Mouse (Mus musculus): Measurements from ENCODE around the gene P4htm. TPM values are rescaled to one million over a fixed set of nuclear protein-coding genes. Genes with fewer than 3 reads are reported as not detected.
"Not testable (repeated sequence)": the region's sequence is repeated elsewhere in the genome, so short reads cannot be mapped to it uniquely, and the experiment has no call there.

Gene P4htm
- total RNA-seq (2021): 10 to 100 TPM; 60.3 to 61.6 TPM
- long read RNA-seq, experiment 1, transcript P4htm-201 (9 exons, 1,841 nt): major isoform, 115 of 140 reads
- long read RNA-seq, experiment 1, partial matches to known transcripts: 13 of 140 reads
- long read RNA-seq, experiment 1, other reads (novel, unspliced or antisense): 11 of 140 reads
- long read RNA-seq, experiment 2, transcript P4htm-201 (9 exons, 1,841 nt): major isoform, 69 of 95 reads
- long read RNA-seq, experiment 2, partial matches to known transcripts: 16 of 95 reads
- long read RNA-seq, experiment 2, other reads (novel, unspliced or antisense): 9 of 95 reads

DNA sequence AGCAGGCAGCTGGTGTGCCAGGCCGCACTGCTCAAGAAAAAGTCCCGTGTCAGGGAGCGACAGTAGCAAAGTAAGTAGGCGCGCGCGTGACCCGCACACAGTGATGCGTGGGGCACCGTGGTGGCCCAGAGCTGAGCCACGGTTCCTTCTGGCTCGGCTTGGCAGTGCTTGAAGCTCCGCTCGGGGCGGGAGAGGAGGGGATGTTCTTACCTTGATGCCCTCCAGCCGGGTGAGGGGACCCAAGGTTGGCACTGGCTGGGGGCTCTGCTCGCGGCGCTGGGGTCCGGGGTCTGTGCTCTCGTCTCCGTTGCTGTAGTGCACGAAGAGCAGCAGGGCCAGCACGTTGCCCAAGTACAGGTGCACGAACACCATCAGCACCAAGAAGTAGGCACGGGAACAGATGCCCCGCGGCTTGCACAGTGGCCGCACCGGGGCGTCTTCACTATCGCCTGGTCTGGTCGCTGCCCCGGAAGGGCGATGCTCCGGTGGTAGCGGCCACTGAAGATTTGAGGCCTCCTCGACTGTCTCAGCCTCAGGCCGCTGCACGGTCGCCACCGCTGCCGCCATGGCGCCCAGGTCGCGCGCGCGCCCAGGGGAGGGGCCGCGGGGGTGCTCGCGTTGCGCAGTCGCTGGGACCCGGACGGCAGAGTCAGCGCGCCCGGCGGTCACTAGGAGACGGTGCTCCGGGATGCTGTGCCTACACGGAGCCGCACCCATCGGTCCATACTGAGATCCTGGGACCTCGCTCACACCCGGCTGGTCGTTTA, at the start of gene P4htm:
Gene P4htm, minus strand, starts transcription at position 670 of the 767 bp plus-strand sequence.
- DNase-seq (ENCODE audit: low spot score in 2 of 2): peak; percentile 70 to 80
- intact Hi-C loops (cut with DNase I): no loop called here

DNA sequence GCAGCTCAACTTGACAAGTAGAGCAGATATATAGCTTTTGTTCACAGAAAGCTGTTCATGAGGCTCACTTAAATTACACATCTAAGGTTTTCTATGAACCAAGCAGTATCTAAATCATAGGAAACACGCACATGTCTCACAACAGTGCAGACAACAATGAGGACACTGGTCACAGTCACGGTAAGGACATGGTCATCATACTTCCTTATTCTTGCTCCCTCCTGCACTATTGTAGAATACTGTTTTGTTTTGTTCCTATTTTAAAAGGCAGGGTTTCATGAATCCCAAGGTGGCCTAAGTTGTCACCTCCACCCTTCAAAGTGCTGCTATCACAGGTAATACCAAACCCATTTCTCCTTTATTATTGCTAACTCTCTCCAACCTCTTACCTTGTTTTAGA, 42.4 kb upstream of the P4htm start:
- no peak for DNase-seq (ENCODE audit: low spot score in 2 of 2)
- intact Hi-C loops (cut with DNase I): no loop called here

DNA sequence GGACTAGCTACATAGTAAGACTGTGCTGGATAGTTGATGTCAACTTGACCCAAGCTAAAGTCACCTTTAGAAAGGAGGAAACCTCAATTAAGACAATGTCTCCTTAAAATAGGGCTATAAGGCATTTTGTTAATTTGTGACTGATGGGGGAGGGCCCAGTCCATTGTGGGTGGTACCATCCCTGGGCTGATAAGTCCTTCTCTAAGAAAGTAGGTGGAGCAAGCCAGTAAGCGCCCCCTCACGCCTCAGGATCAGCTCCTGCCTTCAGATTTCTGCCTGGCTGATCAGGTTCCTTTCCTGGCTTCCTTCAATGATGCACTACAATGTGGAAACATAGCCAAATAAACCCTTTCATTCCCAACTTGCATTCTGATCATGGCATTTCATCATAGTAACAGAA, 37.9 kb upstream of the P4htm start:
- intact Hi-C loops (cut with DNase I): no loop called here

DNA sequence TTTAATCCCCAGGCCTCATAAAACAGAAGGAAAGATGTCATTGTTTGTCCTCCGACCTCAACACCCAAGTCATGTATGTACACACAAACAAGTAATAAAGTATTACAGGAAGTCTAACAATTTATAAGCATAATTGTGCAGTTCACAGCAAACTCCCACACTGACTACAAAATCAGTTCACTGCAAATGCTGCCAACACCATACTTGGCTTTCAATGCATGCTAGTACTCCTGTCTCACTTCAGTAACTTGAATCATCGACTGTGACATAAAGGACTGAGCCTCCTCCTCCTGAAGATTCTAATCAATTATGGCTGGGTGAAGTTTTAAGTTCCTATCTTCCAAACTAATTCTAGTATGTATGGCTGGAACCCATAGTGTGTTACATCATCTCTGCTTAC, 36.4 kb upstream of the P4htm start:
- peak in 1 of 2 experiments; percentile 25 for DNase-seq (ENCODE audit: low spot score in 2 of 2)
- intact Hi-C loops (cut with DNase I): no loop called here

More for the DNA sequence above, 37.9 kb upstream of the P4htm start:
- no peak for DNase-seq (ENCODE audit: low spot score in 2 of 2)

DNA sequence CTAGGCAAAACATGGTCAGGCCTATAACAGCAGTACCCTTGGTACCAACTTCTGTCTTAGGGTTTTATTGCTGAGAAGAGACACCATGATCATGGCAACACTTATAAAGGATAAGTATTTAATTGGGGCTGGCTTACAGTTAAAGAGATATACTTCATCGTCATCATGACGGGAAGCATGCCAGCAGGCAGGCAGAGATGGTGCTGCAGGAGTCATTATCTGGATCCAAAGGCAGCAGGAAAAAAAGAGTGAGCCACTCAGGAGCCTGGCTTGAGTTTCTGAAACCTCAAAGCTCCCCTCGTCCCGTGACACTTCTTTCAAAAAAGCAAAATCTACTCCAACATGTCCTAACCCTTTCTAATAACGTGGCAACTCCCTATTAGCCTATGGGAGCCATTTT, 34.9 kb upstream of the P4htm start:
- DNase-seq (ENCODE audit: low spot score in 2 of 2): no peak
- intact Hi-C loops (cut with DNase I): no loop called here

DNA sequence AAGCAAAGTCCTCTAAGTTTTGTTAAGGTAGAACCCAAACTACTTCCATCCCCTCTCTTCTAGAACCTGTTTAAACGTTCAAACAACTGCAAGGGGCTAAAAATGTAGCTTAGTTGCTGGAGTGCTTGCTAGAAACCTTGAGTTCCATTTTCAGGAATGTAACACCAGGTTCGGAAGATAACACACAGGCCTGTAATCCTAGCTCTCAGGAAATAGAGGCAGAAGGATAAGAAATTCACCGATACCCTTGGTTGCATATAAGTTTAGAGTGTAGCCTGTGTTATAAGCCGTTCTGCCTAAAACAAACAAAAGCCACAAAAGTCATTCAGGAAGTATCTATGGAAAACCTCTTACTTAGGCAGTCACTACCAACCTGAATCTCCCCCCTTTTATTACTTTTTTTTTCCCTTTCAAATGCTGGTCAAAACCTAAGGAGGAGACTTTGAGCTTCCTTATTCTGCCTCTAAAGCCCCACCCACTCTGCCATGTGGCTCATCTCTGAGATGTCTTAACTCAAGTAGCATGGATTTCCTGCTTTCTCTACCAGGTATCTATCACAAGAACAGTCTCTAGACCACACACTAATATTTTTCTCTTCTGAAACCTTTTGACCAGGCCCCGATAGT, 34.3 kb upstream of the P4htm start:
- DNase-seq (ENCODE audit: low spot score in 2 of 2): no peak
- intact Hi-C loops (cut with DNase I): no loop called here

DNA sequence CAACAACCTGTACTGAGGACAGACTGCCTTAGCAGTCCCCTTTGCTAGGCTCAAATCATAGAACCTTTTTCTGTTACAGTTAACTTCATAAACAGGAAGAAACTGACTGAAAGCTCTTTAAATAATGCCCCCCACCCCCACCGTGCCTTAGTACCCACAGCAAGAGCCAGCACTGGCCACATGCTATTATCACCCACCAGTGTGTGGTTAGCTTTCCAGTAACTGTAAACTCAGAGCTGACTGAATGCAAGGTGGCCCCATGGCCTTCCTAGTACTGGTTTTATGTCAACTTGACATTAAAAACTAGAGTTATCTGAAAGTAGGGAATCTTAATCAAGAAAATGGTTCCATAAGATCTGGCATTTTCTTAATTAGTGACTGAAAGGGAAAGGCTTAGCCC, 33.2 kb upstream of the P4htm start:
- DNase-seq (ENCODE audit: low spot score in 2 of 2): no peak
- intact Hi-C loops (cut with DNase I): no loop called here

DNA sequence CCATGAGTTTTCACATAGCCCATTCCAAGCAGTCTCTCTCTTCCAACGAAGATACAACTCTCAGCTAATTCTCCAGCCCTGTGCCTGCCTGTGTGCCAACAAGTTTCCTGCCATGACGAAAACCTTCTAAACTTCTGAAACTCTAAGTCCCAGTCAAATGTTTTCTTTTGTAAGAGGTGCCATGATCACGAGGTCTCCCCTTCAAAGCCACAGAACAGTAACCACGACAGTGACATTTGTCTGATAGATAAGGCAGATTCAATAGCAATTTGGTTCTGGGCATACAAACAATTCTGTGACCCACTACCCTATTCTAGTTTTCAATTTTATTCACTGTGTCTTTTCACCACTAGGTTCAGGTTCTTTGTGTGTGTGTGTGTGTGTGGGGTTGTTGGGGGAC, 30.7 kb upstream of the P4htm start:
- intact Hi-C loops (cut with DNase I): no loop called here
- no peak for DNase-seq (ENCODE audit: low spot score in 2 of 2)

DNA sequence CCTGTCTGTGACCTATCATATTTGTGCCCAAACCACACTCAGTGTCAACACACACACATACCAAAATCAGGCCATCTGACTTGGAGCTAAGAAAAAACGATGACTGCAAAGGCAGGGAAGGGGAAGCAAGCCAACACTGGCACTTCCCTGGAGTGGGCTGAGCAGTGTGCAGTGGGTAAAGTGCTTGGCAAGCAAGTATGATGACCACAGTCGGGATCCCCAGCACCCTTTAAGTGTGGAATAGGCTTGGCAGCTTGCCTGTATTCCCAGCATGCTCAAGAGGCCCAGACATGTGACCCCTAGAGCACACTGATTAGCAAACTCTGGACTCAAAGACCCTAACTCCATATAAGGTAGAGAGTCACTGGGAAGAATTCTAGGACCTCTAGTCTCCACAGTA, 29.0 kb upstream of the P4htm start:
- intact Hi-C loops (cut with DNase I): no loop called here
- DNase-seq (ENCODE audit: low spot score in 2 of 2): no peak

DNA sequence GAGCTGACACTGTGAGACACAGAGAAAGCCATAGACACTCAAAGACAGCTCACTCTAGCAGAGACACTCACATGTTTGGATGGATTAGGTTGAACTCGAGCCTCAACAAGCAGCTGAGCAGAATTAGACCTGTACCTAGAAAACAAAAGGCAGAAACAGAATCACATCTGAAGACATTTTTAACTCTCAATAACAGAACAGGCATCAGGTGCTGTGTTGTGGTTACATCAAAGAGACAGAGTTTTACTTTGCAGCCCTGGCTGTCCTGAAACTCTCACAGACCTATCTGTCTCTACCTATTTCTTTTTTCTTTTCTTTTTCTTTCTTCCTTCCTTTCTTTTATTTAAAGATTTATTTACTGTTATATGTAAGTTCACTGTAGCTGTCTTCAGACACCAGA, 19.8 kb upstream of the P4htm start:
- intact Hi-C loops (cut with DNase I): no loop called here

DNA sequence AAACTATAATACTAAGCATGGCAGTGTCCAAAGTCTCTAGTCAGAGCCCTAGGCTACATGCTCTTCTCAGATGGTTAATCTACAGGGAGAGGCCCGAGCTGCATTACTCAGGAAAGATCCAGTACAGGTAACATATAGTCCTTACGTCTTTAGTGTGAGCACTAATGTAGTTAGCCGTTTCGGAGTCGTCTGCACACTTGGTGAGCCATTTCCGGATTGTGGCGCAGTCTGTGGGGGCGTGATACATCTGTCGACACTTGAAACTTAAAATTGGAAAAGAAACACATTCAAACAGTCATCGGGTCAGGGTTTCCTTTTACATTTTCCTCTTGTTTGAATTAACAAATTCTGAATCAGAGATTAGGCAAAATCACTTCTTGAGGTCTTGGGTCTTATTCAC, 14.0 kb upstream of the P4htm start:
- DNase-seq (ENCODE audit: low spot score in 2 of 2): peak in 1 of 2 experiments; percentile 25
- intact Hi-C loops (cut with DNase I): no loop called here

More for the DNA sequence above, 19.8 kb upstream of the P4htm start:
- no peak for DNase-seq (ENCODE audit: low spot score in 2 of 2)

DNA sequence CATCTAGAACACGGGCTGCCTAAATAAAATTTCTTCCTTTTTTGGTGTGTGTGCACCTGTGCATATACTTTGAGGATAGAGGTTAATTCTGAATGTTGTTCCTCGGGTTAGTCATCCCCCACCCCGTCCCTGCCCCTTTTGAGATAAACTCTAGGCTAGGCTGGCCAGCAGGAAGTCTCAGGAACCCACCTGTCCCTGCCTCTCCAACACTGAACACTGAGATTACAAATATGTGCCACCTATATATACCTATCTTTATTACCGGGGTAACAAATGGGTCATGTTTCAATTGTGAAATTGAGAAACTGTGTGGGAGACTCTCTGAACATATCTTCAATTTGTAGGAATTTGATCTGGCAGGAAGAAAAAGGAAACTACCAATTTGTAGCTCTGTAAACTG, 11.4 kb upstream of the P4htm start:
- intact Hi-C loops (cut with DNase I): no loop called here
- no peak for DNase-seq (ENCODE audit: low spot score in 2 of 2)

DNA sequence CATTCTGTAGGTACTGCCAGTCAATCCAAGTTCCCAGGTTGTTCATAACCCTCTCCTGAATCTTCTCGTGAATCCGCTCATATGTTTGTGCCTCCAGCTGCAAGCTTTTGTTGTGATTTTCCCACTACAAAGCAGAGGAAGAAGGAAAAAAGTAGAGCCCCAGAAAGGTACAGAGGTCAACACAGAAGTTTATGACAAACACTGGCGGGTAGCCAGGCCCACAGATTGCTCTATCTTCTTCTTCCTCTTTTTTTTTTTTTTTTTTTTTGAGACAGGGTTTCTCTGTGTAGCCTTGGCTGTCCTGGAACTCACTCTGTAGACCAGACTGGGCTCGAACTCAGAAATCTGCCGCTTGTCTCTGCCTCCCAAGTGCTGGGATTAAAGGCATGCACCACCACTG, 10.5 kb upstream of the P4htm start:
- intact Hi-C loops (cut with DNase I); DNase-seq (ENCODE audit: low spot score in 2 of 2): not testable (repeated sequence)

DNA sequence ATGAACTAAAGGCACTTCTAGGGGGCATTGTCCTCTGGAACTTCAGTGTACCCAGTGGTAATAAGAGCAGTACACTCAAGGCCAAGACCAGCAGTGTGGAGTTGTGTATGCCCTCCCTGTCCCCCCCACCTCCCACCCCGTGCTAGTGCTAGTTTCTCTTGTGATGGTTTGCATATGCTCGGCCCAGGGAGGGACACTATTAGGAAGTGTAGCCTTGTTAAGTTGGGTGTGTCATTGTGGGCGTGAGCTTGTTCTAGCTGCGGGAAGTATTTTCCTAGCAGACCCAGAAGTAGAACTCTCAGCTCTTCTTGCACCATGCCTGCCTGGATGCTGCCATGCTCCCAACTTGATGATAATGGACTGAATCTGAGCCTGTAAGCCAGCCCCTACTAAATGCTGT, 4.5 kb upstream of the P4htm start:
- no peak for DNase-seq (ENCODE audit: low spot score in 2 of 2)
- intact Hi-C loops (cut with DNase I): no loop called here

DNA sequence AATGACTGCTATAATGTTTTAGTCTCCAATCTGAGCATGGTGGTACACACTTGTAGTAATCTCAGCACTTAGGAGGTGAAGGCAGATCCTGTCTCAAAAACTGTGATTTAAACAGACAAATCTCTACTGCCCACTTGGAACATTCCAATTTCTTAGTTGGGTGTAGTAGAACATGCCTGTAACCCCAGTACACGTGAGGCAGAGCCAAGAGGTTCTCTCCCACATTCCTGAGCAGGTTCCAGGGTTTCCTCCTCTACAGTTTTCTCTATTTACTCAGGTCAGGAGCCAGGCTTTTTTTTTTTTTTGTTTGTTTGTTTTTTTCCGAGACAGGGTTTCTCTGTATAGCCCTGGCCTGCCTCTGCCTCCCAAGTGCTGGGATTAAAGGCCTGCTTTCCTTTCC, 2.5 kb upstream of the P4htm start:
- DNase-seq (ENCODE audit: low spot score in 2 of 2): no peak
- intact Hi-C loops (cut with DNase I): no loop called here

DNA sequence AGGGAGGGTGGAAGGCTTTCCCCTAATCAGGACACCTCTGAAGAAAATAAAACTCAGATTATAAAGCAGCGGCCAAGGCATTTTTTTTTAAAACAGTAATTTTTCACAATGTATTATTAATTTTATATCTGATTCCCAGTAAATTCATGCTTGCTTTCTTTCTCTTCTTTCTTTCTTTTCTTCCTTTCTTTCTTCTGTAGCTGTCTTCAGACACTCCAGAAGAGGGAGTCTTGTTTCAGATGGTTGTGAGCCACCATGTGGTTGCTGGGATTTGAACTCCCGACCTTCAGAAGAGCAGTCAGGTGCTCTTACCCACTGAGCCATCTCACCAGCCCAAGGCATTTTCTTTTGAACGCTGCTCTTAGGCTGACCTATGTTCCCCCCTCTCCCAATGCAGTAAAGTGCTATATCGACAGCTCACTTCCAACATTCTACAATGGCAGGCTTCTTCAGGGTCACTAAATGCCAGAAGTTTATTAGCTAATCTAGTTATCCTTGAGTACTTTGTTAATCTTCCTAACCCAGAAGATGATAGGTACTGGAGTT, 1.6 kb upstream of the P4htm start:
- no peak for DNase-seq (ENCODE audit: low spot score in 2 of 2)
- intact Hi-C loops (cut with DNase I): no loop called here

DNA sequence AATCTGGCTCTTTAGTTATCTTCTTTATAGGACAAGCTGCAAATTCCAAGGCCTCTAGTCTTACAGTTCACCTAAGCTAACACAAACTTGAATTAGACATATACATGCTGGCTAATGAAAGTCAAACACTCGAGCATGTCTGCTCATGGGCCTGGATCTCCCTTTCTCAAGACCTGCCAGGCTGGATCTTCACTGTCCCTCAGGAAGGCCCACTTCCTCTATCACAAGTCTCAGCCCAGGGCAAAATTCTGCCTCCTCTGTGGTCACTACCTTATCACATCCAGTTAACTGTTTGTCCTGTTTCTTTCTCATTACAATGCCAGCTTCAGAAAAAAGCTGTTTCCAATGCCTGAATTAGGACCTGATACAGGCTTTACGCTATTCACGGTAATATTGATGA, 3.1 kb downstream of the P4htm start:
- no peak for DNase-seq (ENCODE audit: low spot score in 2 of 2)
- intact Hi-C loops (cut with DNase I): no loop called here

DNA sequence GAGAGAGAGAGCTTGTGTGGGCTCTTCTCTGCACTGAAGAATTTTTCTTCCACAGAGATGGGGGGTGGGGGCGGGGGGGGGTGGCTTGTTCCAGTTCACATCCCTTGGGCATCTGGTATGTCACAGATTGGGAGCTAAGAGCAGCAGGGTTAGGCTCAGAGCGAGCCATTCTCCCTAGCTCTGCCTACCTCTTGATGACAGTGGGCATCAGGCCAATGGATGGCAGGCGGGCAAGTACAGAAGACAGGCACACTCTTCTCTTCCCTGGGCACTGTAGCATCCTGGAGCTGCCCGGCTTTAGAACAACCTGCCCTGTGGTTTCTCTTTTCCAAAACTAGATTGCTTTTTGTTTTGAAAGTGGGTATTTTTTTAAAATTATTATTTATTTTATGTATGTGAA, 6.0 kb downstream of the P4htm start:
- intact Hi-C loops (cut with DNase I): no loop called here

DNA sequence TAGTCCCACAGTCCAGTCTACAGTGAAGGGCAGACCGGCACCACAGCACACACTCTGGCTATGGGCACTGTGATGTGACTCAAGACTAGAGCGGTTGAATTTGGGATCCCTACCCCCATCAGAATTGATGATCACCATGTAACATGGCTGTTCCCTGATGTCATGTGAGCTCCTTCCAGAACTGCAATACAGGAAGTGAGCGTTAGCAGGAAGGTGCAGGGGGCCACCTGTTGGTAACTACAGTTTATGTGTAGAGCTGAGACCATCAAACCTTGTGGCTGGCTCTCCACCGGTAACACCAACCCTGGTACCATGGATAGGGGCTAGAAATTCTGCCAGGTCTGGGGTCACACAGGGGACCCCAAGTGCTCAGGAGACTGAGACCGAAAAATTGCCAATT, 8.2 kb downstream of the P4htm start:
- intact Hi-C loops (cut with DNase I): no loop called here
- peak in 1 of 2 experiments; percentile 70 for DNase-seq (ENCODE audit: low spot score in 2 of 2)

More for the DNA sequence above, 6.0 kb downstream of the P4htm start:
- no peak for DNase-seq (ENCODE audit: low spot score in 2 of 2)

DNA sequence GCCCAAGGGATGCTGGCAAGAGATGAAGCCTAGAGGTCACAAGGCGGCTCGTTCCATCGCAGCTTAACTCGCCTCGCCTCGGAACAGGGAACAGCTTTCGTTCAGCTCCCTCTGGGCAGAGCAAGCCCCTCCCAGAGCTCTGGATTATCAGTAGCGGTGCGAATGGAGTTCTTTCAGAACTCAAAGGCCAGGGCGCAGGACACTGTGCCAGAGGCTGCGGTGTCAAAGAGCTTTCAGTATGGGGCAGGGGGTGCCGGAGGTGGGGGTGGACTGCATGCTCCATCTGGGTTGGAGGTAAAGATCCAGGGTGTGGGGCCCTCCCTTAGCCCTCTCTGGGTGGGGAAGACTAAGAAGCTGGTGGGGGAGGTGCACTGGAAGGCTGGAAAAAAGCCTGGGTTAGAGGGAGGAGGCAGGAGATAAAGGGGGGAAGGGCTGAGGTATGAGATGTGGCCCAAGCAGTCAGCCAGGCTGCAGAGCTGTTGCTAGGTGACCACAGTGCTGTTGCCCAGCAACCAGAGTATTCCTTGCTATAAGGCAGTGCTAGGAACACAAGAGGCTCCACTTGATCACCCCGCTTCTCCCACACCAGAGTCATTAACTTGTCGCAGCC, 9.8 kb downstream of the P4htm start:
- intact Hi-C loops (cut with DNase I): no loop called here
- peak; percentile 89 to 97 for DNase-seq (ENCODE audit: low spot score in 2 of 2)
